Mouse (Mus musculus): ENCODE data around the gene Olfr1360. TPM values are rescaled to one million over a fixed set of nuclear protein-coding genes. Genes with fewer than 3 reads are reported as not detected.

Gene Olfr1360
- total RNA-seq, 4 experiments from 2014 or later: not detected

- DNase-seq: no peak
These were observed 34.8 kb downstream of the Olfr1360 start, which contains the start of gene Olfr11 for GRCm38 (mm10) chr13:21642418-21642817. Gene Olfr11, minus strand, starts transcription at chr13:21642518.

Small RNAs within 50 kb of the gene (microRNA-seq; reads per million reads assigned to microRNA genes)
- gene Gm44357 (0 reads per million in 2 experiments), gene Gm44367 (0 reads per million in 2 experiments)

Other genes starting within 250 kb of the Olfr1360 start
- gene Pgbd1, start 236.3 kb downstream of the Olfr1360 start, total RNA-seq (2022): 1 to 10 TPM in 2 of 4 experiments, under 1 TPM in 2; 0.75 to 1.9 (median 1.1) TPM
- 10 to 100 TPM; 41.9 to 57.9 (median 51.1) TPM for gene Zscan26, start 223.7 kb downstream of the Olfr1360 start, total RNA-seq (2022)
- 1 to 10 TPM; 1.2 to 2.1 (median 1.8) TPM for gene Nkapl, start 208.9 kb downstream of the Olfr1360 start, total RNA-seq (2022)
- 1 to 10 TPM; 2.5 to 4.9 (median 3.8) TPM for gene Zkscan4, start 198.5 kb downstream of the Olfr1360 start, total RNA-seq (2022)
- gene Gm10065, start 198.0 kb downstream of the Olfr1360 start, total RNA-seq (2022): not detected
- 10 to 100 TPM in 2 of 4 experiments, 1 to 10 TPM in 2; 7.8 to 11.5 (median 10.3) TPM for gene AK157302, start 182.2 kb downstream of the Olfr1360 start, total RNA-seq (2022)
- 10 to 100 TPM; 48.5 to 62.2 (median 55.3) TPM for gene Gm11273, start 176.0 kb downstream of the Olfr1360 start, total RNA-seq (2022)
- gene Zkscan8, start 146.3 kb downstream of the Olfr1360 start, total RNA-seq (2022): 10 to 100 TPM; 20.4 to 30.2 (median 26.0) TPM
- gene Olfr1366, start 134.6 kb downstream of the Olfr1360 start, total RNA-seq (2022): not detected
- not detected for gene Olfr1535, start 117.5 kb downstream of the Olfr1360 start, total RNA-seq (2022)
- gene Olfr1364, start 95.6 kb downstream of the Olfr1360 start, total RNA-seq (2022): not detected
- gene Olfr1362, start 63.4 kb downstream of the Olfr1360 start, total RNA-seq (2022): not detected
- not detected for gene Olfr11, start 34.9 kb downstream of the Olfr1360 start, total RNA-seq (2022)
- gene Olfr1361, start 14.0 kb downstream of the Olfr1360 start, total RNA-seq (2022): not detected
- gene Olfr1359, start 20.7 kb upstream of the Olfr1360 start, total RNA-seq (2022): not detected
- 10 to 100 TPM; 19.0 to 38.1 (median 29.8) TPM for gene Hist1h2bl, start 38.7 kb upstream of the Olfr1360 start, total RNA-seq (2022)
- 1 to 10 TPM; 2.1 to 9.9 (median 7.2) TPM for gene Hist1h2ai, start 39.0 kb upstream of the Olfr1360 start, total RNA-seq (2022)
- gene Hist1h3h, start 40.3 kb upstream of the Olfr1360 start, total RNA-seq (2022): 10 to 100 TPM; 23.6 to 39.6 (median 35.8) TPM
- 1 to 10 TPM; 3.7 to 7.9 (median 5.3) TPM for gene Hist1h2bm, start 44.6 kb upstream of the Olfr1360 start, total RNA-seq (2022)
- gene Hist1h4j, start 57.7 kb upstream of the Olfr1360 start, total RNA-seq (2022): 10 to 100 TPM in 3 of 4 experiments, 1 to 10 TPM in 1; 7.2 to 11.3 (median 10.4) TPM
- gene Hist1h4k, start 73.1 kb upstream of the Olfr1360 start, total RNA-seq (2022): 100 to 1,000 TPM in 3 of 4 experiments, 10 to 100 TPM in 1; 68.3 to 123 (median 109) TPM
- gene Hist1h2ak, start 76.4 kb upstream of the Olfr1360 start, total RNA-seq (2022): 10 to 100 TPM in 1 of 4 experiments, 1 to 10 TPM in 3; 6.2 to 10.4 (median 7.6) TPM
- gene Hist1h2bn, start 76.7 kb upstream of the Olfr1360 start, total RNA-seq (2022): 10 to 100 TPM; 10.1 to 17.6 (median 15.3) TPM
- gene Hist1h1b, start 103.2 kb upstream of the Olfr1360 start, total RNA-seq (2022): 10 to 100 TPM; 13.2 to 18.9 (median 15.8) TPM
- gene Hist1h3i, start 106.0 kb upstream of the Olfr1360 start, total RNA-seq (2022): 10 to 100 TPM; 45.2 to 52.5 (median 48.0) TPM
- 1 to 10 TPM in 2 of 4 experiments, not detected in 2; 2.7 to 7.2 TPM for gene Hist1h2an, start 109.8 kb upstream of the Olfr1360 start, total RNA-seq (2022)
- 10 to 100 TPM in 1 of 4 experiments, 1 to 10 TPM in 3; 6.0 to 15.5 (median 8.6) TPM for gene Hist1h2bp, start 110.1 kb upstream of the Olfr1360 start, total RNA-seq (2022)
- 10 to 100 TPM; 62.2 to 78.1 (median 68.0) TPM for gene Hist1h2bq, start 132.8 kb upstream of the Olfr1360 start, total RNA-seq (2022)
- gene Hist1h2ao, start 133.1 kb upstream of the Olfr1360 start, total RNA-seq (2022): 10 to 100 TPM in 3 of 4 experiments, 1 to 10 TPM in 1; 6.1 to 36.2 (median 24.9) TPM
- 100 to 1,000 TPM; 110 to 175 (median 150) TPM for gene Hist1h4m, start 134.3 kb upstream of the Olfr1360 start, total RNA-seq (2022)
- 100 to 1,000 TPM in 2 of 4 experiments, 10 to 100 TPM in 2; 56.8 to 227 (median 113) TPM for gene Hist1h4n, start 154.8 kb upstream of the Olfr1360 start, total RNA-seq (2022)
- 10 to 100 TPM; 19.8 to 45.6 (median 32.3) TPM for gene Hist1h2ap, start 156.1 kb upstream of the Olfr1360 start, total RNA-seq (2022)
- 10 to 100 TPM; 63.3 to 78.8 (median 69.1) TPM for gene Hist1h2br, start 156.3 kb upstream of the Olfr1360 start, total RNA-seq (2022)

Measured in adrenal gland, adult 8-10 months (tissue).